ENCODE assay signal across 8 mouse cellular contexts in the genomic region with DNA sequence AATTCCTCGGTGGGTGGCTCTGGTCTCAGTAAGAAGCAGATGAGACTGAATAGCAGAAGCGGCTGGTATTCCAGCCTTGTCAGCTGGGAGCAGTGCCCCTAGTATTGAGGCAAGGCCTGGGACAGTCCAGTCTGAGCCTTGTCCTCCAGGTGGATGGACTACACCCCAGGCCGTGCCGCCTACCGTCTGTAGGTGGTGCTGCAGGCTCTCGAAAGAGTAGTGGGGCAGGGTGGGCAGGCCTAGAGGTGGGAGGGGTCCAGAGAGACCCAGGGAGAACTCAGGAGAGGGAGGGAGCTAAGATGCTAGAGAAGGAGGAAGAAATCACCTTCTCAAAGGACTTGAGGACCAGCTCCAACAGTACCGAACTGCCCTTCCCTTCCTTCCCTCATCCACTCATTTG.
A peak's percentile ranks its signal among the peaks of the same experiment; 100 is the strongest.
DNase-seq lines count a peak whose midpoint lies in the region; ATAC-seq and TF ChIP-seq lines count a peak whose summit lies in the region.

No protein-coding gene starts in this region.

- no peaks in the 10 kb centered on the region for H3K9me3 ChIP-seq in lung, postnatal 0 days (ENCODE audit: low read length)
- no peaks in the 10 kb centered on the region for H3K9me3 ChIP-seq in forebrain, embryonic 10.5 days
- no peaks in the 10 kb centered on the region for H3K9me3 ChIP-seq in limb, embryonic 15.5 days

- H3K4me3 ChIP-seq in lung, postnatal 0 days (ENCODE audit: low read depth, low read length): no peak overlapping the region
- H3K4me3 ChIP-seq in forebrain, embryonic 10.5 days: no peak overlapping the region
- no peak overlapping the region for H3K4me3 ChIP-seq in limb, embryonic 15.5 days

- no peaks in the 10 kb centered on the region for H3K36me3 ChIP-seq in lung, postnatal 0 days (ENCODE audit: insufficient read depth, low read length)
- H3K36me3 ChIP-seq in forebrain, embryonic 10.5 days (replicated peaks): no peaks in the 10 kb centered on the region
- no peaks in the 10 kb centered on the region for H3K36me3 ChIP-seq in limb, embryonic 15.5 days

- WGBS in lung, postnatal 0 days: 22% methylated on average over 7 of the region's 7 CpGs
- WGBS in forebrain, embryonic 10.5 days: 14% methylated on average over 7 of the region's 7 CpGs
- WGBS in limb, embryonic 15.5 days: 22% methylated on average over 7 of the region's 7 CpGs

- H3K27ac ChIP-seq in lung, postnatal 0 days (ENCODE audit: low read length): no peak overlapping the region
- peak overlapping the region; percentile 36; the same call in 1 of the 2 replicates for H3K27ac ChIP-seq in forebrain, embryonic 10.5 days
- H3K27ac ChIP-seq in limb, embryonic 15.5 days: no peak overlapping the region

- no peak for ATAC-seq in lung, postnatal 0 days
- 0 out of 2 replicates have a peak, but pooled peaks have one; percentile 11 for ATAC-seq in limb, embryonic 15.5 days (ENCODE audit: insufficient number of reproducible peaks, low FRiP score, low TSS enrichment, low read depth)
- ATAC-seq in inflammation-experienced regulatory T-cells, adult 6 months: no peak

- H3K9ac ChIP-seq in lung, postnatal 0 days (replicated peaks; ENCODE audit: low read depth): no peak overlapping the region
- no peak overlapping the region for H3K9ac ChIP-seq in limb, embryonic 15.5 days

- DNase-seq in cerebellum, postnatal 10 days: peak; percentile 78 to 82
- no peak for DNase-seq in cerebellum, adult 11-12 months
- DNase-seq in lung, postnatal 0 days (ENCODE audit: low spot score): no peak
- DNase-seq in lung, adult 18-20 months: no peak
- peak; percentile 66 for DNase-seq in forebrain, embryonic 10.5 days (ENCODE audit: extremely low spot score, low spot score)
- no peak for DNase-seq in spleen, postnatal 4 days (ENCODE audit: low spot score in 2 of 2)

- no peak for TF ChIP-seq EP300 in lung, postnatal 0 days (IDR thresholded peaks at IDR 0.05)

- H3K4me1 ChIP-seq in lung, postnatal 0 days (ENCODE audit: insufficient read depth, low read depth, low read length): no peaks in the 10 kb centered on the region
- H3K4me1 ChIP-seq in forebrain, embryonic 10.5 days: peaks cover 25% of the 10 kb centered on the region
- H3K4me1 ChIP-seq in limb, embryonic 15.5 days: peaks cover 8% of the 10 kb centered on the region; the same call in 1 of the 2 replicates

- peak; percentile 55 for TF ChIP-seq CTCF in lung, postnatal 0 days (IDR thresholded peaks at IDR 0.05)

- H3K27me3 ChIP-seq in lung, postnatal 0 days (replicated peaks; ENCODE audit: insufficient read depth, low read length): no peaks in the 10 kb centered on the region
- peaks cover 32% of the 10 kb centered on the region for H3K27me3 ChIP-seq in forebrain, embryonic 10.5 days (ENCODE audit: poor library complexity, severe bottlenecking)
- H3K27me3 ChIP-seq in limb, embryonic 15.5 days: peaks cover 13% of the 10 kb centered on the region; the same call in 1 of the 2 replicates

- H3K4me2 ChIP-seq in lung, postnatal 0 days (replicated peaks; ENCODE audit: low read depth, low read length): no peak overlapping the region
- no peak overlapping the region for H3K4me2 ChIP-seq in limb, embryonic 15.5 days

Comparison
In these comparisons a context has a peak if more than half of its experiments do, and no peak if none do; other contexts are left out.
1. DNase-seq: peak in cerebellum, postnatal 10 days (2 of 2) and forebrain, embryonic 10.5 days (single experiment); none in cerebellum, adult 11-12 months (single experiment), lung, postnatal 0 days (single experiment), lung, adult 18-20 months (0 of 2) and spleen, postnatal 4 days (0 of 2).